Mouse (Mus musculus) limb, embryonic 13.5 days (tissue): ENCODE results near the gene Galnt2. TPM values are rescaled to one million over a fixed set of nuclear protein-coding genes. Genes with fewer than 3 reads are reported as not detected.

Source experiments
- ATAC-seq: fragments of 200-750 bp; cut with Nextera tagmentation; 2 replicates; pipeline ENCODE4 v1.8.0; 2017; ENCODE audit warnings: low read depth, moderate number of reproducible peaks, moderate TSS enrichment; ENCODE audit not compliant: low FRiP score
- H3K27ac ChIP-seq: fragments of 300-500 bp; sonication (generic); 2 replicates; pipeline ENCODE4 v1.5.1; 2015; ENCODE audit warnings: inconsistent platforms, mild to moderate bottlenecking, moderate library complexity
- H3K27me3 ChIP-seq: fragments of 300-500 bp; sonication (generic); 2 replicates; pipeline ENCODE4 v1.6.1; 2015; ENCODE audit warnings: mild to moderate bottlenecking, inconsistent platforms
- H3K36me3 ChIP-seq: fragments of 300-500 bp; sonication (generic); 2 replicates; pipeline ENCODE4 v1.6.1; 2015; ENCODE audit warnings: inconsistent platforms, mild to moderate bottlenecking, moderate library complexity
- H3K4me1 ChIP-seq: fragments of 300-500 bp; sonication (generic); 2 replicates; pipeline ENCODE4 v1.6.1; 2015; ENCODE audit warnings: inconsistent platforms
- H3K4me2 ChIP-seq: fragments of 300-500 bp; sonication (generic); replicated peaks from 2 replicates; pipeline ENCODE4 v1.6.1; 2015; ENCODE audit warnings: inconsistent platforms, mild to moderate bottlenecking, moderate library complexity
- H3K4me3 ChIP-seq: fragments of 300-500 bp; sonication (generic); 2 replicates; pipeline ENCODE4 v1.5.1; 2015; ENCODE audit warnings: moderate library complexity, mild to moderate bottlenecking, inconsistent platforms
- H3K9ac ChIP-seq: fragments of 300-500 bp; sonication (generic); 2 replicates; pipeline ENCODE4 v1.6.1; 2015; ENCODE audit warnings: mild to moderate bottlenecking, inconsistent platforms
- H3K9me3 ChIP-seq: fragments of 300-500 bp; sonication (generic); 2 replicates; pipeline ENCODE4 v1.6.1; 2016; ENCODE audit warnings: inconsistent platforms
- WGBS: fragments of 180-500 bp; shearing (Covaris S2); methylation state at CpG from one replicate; pipeline ENCODE4 v1.1.7; 2015; 5-methylcytosine and 5-hydroxymethylcytosine counted together
- polyA plus RNA-seq: library from polyadenylated mRNA; unstranded; fragments of >200 nt; fragmentation: Nextera tagmentation; extraction: Ambion mirVana; gene quantifications from 2 replicates; pipeline ENCODE4 v1.2.1, GENCODE M21; 2015

Galnt2 gene
- polyA plus RNA-seq, 1 experiment from 2014 or later, result 48.0 TPM

DNA sequence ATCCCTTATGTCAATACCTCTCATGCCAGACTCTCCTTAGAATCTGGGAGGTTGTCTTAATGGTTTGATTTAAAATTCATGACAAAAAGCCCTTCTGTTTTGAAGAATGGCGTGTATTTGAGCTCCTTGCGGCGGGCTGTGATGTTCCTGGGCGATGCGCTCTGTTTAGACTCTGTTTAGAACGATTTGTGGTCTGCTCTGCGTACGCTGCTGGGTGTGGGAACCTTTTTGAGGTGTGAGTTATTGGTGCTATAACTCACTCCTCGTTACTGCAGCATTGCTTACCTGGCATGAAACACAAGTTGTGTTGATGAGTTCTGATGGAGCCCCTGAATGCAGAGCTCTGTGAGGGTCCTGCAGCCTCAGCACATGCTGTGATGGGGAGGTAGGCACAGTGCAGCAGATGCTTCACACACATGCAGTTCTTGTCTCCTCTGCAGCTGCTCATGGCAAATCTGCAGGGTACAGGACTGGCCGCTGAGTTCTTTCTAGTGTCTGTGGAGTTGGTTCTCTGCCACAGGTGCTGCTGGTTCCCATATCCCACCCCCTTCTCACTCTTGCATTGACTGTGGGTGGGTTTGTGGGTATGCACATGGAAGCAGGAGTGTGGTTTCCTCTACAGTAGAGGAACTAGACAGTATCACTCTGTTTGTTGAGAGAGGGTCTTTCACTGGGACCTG is 43.4 kb downstream of the Galnt2 start:
- Histone ChIP-seq H3K4me3 (no peak overlapping the region), H3K36me3 (peaks cover 11% of the 10 kb centered on the region), H3K4me1 (peaks cover 56% of the 10 kb centered on the region), H3K9me3 (no peaks in the 10 kb centered on the region), H3K9ac (no peak overlapping the region), H3K27ac (peak overlapping the region; percentile 48; the same call in 1 of the 2 replicates), H3K4me2 (no peak overlapping the region), H3K27me3 (no peaks in the 10 kb centered on the region)
- 53% methylated on average over 10 of the region's 10 CpGs for WGBS
- no peak for ATAC-seq

DNA sequence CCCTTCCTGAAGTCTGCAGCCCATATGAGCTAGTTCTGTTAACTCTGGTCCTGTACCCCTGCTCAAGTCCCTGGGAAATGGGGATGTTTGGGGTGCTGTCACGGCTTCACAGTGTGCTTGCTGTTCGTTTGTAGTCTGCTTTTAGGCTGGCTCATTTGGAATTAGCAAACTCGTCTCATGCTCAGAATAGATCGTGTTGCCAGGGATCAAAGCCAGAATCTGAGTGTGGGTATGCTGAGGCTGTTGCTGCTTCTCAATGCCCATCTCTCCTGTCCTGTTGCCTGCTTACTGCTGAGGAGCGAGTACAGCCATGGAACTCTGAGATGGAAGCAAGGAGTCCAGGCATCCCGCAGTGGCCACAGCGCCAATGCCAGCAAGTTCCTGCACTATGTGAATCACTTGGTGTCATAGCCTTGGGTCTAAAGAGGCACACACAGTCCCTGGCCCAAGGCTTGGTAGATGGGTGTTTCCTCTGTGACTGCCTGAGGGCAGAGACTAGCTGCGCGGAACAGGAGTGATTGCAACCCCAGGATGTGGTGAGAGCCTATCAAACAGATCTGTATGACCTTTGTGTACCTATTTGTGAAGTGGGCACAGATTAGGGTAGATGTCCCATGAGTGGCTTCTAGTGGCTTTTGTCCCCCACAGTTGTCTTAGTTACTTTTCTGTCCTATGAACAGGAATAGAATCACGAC is 44.3 kb downstream of the Galnt2 start:
- H3K9ac ChIP-seq, result no peak overlapping the region
- peaks cover 47% of the 10 kb centered on the region for H3K4me1 ChIP-seq
- H3K36me3 ChIP-seq, result peaks cover 11% of the 10 kb centered on the region
- H3K4me2 ChIP-seq, result no peak overlapping the region
- 92% methylated on average over 10 of the region's 10 CpGs for WGBS
- ATAC-seq, result no peak
- H3K9me3 ChIP-seq, result no peaks in the 10 kb centered on the region
- H3K27ac ChIP-seq, result no peak overlapping the region
- no peak overlapping the region for H3K4me3 ChIP-seq
- no peaks in the 10 kb centered on the region for H3K27me3 ChIP-seq

DNA sequence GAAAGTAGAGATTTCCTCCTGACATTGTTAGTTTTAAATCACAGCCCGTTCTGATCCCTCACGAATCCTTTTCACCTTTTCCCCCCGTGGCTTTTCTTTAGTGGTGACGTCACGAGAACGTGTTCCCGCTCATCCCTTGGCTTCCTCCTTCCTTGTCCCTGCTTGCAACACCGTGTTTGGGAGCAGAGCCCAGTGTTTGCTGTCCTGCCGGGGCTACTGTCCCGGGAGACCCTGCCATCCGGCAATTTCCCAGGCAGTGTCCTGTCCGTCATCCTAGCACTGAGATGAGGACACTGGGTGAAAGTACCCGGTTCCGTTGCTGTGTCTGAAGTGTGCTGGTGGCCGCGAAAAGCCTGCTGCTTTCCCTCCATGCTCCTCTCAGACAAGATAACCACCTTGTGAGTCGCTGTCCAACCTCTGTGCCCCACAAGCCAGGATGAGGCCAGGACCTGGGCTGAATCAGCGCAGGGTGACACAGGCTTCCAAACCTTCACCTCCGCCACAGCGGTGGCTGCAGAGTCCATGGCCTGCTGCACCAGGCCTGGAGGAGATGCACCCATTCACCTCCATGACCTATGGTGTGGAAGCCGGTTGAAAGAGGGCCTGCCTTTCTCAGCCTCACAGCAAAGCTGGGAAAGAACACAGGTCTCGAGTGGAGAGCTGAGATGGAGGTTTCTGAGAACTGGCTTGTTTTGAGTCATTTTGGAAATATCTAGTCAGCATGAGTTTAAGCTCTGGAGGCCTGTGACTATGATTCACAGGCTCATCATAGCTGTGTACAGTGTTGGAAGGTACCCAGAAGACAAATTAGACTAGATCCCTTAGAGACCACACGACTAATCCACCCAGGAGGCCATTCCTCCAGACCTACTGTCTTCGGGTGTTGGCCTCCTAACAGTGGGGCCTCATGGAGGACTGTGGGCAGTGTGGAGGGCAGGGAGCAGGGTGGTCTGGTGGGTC is 47.0 kb downstream of the Galnt2 start:
- H3K36me3 ChIP-seq, result peaks cover 11% of the 10 kb centered on the region
- H3K4me1 ChIP-seq, result peaks cover 38% of the 10 kb centered on the region
- no peaks in the 10 kb centered on the region for H3K9me3 ChIP-seq
- no peak for ATAC-seq
- no peak overlapping the region for H3K4me3 ChIP-seq
- H3K27me3 ChIP-seq, result no peaks in the 10 kb centered on the region
- no peak overlapping the region for H3K9ac ChIP-seq
- H3K4me2 ChIP-seq, result no peak overlapping the region
- no peak overlapping the region for H3K27ac ChIP-seq
- 79% methylated on average over 24 of the region's 24 CpGs for WGBS

DNA sequence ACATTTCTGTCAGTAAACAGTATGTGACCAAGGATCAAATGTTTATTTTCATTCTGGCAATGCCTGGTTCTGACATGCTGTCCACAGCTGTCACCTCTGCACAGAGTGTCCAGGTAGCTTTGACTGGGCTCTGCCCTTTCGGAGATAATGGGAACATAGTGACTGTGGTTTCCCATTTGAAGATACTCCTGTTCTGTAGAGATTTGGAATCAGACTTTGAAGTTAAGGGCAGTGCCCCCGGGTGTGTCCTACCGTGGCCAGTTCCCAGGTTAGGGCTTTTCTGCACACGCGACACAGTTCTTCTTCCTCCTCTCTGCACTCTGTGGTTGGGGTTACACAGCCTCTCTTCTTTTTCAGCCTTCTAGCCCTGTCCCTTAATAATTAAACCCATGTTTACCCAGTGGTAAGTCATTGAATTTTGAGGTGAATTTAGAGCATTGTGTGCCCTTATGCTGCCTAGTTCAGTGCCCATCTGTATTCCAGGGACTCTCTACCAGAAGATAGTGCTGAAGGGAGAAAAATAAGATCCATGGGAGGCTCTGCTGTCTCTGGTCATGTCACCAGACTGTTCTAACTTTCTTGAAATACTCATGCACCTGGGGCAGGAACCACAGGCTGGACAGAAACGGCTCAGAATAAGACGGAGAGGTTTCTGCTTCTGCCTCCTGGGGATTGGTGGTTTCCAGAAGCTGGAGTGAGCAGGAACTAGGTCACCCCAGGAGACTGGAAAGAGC is 47.9 kb downstream of the Galnt2 start:
- Histone ChIP-seq H3K27ac (no peak overlapping the region), H3K9ac (no peak overlapping the region), H3K4me2 (no peak overlapping the region), H3K4me3 (no peak overlapping the region), H3K4me1 (peaks cover 38% of the 10 kb centered on the region), H3K9me3 (no peaks in the 10 kb centered on the region), H3K36me3 (peaks cover 11% of the 10 kb centered on the region), H3K27me3 (no peaks in the 10 kb centered on the region)
- no peak for ATAC-seq
- 82% methylated on average over 7 of the region's 7 CpGs for WGBS

DNA sequence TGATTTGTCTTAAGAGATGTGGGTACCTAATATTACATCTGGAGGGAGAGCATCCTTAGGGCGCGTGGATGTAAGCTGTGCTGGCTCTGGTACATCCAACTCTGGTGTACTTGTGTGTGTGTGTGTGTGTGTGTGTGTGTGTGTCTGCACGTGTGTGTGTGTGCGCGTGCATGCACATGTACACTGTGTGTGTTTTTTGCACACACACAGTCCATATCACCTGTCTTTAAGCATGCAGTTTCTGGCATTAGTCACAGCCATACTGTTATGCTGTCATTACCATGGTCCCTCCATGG is 48.4 kb downstream of the Galnt2 start:
- H3K9me3 ChIP-seq, result no peaks in the 10 kb centered on the region
- ATAC-seq, result no peak
- 100% methylated on average over 5 of the region's 5 CpGs for WGBS
- no peaks in the 10 kb centered on the region for H3K27me3 ChIP-seq
- peaks cover 38% of the 10 kb centered on the region for H3K4me1 ChIP-seq
- no peak overlapping the region for H3K9ac ChIP-seq
- no peak overlapping the region for H3K4me2 ChIP-seq
- no peak overlapping the region for H3K27ac ChIP-seq
- no peak overlapping the region for H3K4me3 ChIP-seq
- peaks cover 11% of the 10 kb centered on the region for H3K36me3 ChIP-seq

DNA sequence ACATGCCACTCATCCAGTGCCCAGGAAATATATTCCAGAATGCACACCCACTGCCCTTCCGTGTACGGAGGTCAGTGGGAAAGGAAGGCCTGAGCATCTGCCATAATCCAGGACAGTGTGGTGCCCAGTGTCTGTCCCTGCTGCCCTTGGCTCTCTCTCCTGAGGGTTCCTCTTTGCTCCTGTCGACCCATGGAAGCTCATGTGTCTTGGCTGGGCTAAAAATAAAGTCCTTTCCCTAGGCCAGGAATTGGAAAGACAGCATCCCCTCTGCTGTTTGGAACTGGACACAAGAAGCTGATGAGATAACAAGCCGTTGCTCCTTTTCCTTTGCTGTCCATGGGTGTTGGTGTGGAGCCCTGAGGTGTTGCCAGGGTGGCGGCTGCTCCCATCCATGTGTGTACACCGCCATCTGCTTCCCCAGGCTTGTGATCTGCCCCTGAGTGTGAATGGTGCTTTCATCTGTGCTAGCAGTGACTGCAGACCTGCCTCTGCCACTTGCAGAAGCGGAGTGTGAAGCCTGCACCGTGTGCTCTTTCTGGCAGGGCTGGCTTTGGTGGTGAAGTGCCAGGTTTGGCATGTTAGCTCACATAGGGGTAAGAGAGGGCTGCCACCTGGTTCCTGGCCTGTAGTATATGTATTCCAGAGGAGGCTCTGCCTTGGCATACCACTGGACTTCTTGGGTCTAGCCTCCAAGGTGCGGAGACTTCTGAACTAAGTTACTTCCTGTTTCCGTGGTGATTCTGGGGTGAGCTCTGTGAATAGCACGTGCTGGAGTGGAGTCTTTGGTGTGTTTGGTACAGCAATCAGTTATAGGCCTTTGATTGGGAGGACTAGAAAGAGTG is 50.7 kb downstream of the Galnt2 start:
- WGBS, result 75% methylated on average over 11 of the region's 11 CpGs
- no peaks in the 10 kb centered on the region for H3K9me3 ChIP-seq
- no peak for ATAC-seq
- no peak overlapping the region for H3K9ac ChIP-seq
- H3K27ac ChIP-seq, result no peak overlapping the region
- H3K27me3 ChIP-seq, result no peaks in the 10 kb centered on the region
- H3K4me2 ChIP-seq, result no peak overlapping the region
- no peak overlapping the region for H3K4me3 ChIP-seq
- H3K36me3 ChIP-seq, result no peaks in the 10 kb centered on the region
- peaks cover 55% of the 10 kb centered on the region for H3K4me1 ChIP-seq

DNA sequence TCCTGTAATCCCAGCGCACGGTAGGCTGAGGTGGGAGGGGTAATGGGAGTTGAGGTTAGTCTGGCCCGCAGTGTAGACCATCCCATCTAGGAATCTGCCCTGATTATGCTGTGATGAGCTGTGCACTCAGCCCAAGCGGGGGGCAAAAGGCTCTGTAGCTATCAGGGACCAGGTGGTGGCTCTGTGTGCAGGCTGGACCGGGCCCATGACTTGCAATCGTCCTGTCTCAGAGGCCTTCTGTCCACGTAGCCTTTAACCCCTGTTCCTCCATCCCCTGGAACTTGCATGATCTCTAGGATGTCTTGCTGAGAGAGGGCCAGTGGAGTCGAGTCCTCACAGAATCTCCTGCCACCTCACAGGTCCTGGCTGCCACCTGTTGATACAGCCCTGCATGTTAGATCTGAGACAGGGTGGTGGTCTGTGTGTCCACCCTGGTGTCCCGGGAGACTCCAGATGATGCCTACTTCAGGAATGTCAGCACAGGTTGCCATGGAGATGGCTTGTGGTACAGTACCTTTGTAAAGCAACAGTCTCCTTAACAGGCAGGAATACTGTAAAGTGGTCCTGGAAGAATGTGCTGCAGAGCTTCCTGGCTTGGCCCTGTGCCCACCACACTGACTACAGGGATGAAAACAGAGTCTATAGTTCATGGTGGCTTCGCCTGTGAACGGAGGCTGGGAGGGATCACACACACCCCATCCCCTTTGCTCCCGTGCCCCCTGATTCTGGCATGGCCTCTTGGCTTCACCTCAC is 51.9 kb downstream of the Galnt2 start:
- H3K4me3 ChIP-seq, result no peak overlapping the region
- H3K27ac ChIP-seq, result peak overlapping the region; percentile 67; the same call in 1 of the 2 replicates
- no peaks in the 10 kb centered on the region for H3K9me3 ChIP-seq
- 73% methylated on average over 12 of the region's 12 CpGs for WGBS
- no peaks in the 10 kb centered on the region for H3K36me3 ChIP-seq
- no peaks in the 10 kb centered on the region for H3K27me3 ChIP-seq
- peaks cover 58% of the 10 kb centered on the region for H3K4me1 ChIP-seq
- H3K9ac ChIP-seq, result no peak overlapping the region
- H3K4me2 ChIP-seq, result 0 out of 2 replicates have a peak overlapping the region, but pooled peaks have one; percentile 7
- peak; percentile 29; the same call in 1 of the 2 replicates for ATAC-seq

DNA sequence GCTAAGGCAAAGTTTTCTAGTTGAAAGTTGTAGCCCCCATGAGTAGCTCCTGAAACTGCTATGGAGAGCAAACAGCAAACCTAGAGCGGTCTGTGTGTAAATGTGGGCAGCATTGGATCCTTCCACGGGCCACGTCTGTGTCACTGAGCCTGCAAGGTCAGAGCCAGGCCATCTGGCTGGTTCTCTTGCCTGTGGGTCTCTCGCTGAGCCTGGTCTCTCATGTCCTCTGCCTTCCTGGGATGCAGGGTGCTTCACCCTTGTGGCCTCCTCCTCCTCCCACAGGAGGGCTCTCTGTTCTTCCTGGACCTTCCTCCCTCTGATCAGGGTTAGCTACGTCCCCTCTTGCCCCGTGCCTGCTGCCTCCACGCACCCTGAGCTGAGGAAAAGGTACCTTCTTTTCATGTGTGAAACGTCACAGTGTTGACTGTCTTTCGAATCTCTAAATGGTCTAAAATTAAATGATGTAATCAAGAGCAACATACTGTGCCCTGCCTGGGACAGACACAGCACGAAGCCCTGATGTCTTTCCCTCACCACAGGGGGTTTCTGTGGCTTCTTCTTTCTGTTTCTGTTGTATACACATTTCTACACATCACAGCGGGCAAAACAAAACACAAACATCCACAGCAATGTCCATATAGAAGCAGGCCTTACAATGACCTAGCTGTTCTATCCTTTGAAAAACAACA is 52.6 kb downstream of the Galnt2 start:
- Histone ChIP-seq H3K36me3 (no peaks in the 10 kb centered on the region), H3K4me2 (0 out of 2 replicates have a peak overlapping the region, but pooled peaks have one; percentile 7), H3K4me1 (peaks cover 54% of the 10 kb centered on the region), H3K9me3 (no peaks in the 10 kb centered on the region), H3K9ac (peak overlapping the region; percentile 35), H3K4me3 (no peak overlapping the region), H3K27me3 (no peaks in the 10 kb centered on the region), H3K27ac (peak overlapping the region; percentile 67; the same call in 1 of the 2 replicates)
- WGBS, result 61% methylated on average over 11 of the region's 11 CpGs
- no peak for ATAC-seq

DNA sequence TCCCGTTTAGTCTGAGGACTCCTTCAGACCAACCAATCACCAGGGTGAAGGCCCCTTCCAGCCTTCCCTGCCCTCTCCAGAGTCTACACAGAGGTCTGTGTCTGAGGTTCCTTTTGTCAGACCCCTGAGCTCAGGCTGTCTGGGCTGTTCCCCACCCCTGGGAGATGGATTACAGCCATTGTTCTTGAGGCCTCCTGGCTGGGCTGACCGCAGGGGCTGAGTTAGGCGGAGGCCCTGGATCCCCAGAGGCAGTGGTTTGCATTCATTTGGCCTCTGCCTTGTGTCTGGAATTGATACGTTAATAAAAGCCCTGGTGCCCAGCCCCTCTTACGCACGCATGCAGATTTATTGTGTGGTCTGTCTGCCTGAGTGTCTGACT is 53.1 kb downstream of the Galnt2 start:
- Histone ChIP-seq H3K9ac (no peak overlapping the region; the same call in 1 of the 2 replicates), H3K4me1 (peaks cover 55% of the 10 kb centered on the region)
- 15% methylated on average over 6 of the region's 6 CpGs for WGBS

DNA sequence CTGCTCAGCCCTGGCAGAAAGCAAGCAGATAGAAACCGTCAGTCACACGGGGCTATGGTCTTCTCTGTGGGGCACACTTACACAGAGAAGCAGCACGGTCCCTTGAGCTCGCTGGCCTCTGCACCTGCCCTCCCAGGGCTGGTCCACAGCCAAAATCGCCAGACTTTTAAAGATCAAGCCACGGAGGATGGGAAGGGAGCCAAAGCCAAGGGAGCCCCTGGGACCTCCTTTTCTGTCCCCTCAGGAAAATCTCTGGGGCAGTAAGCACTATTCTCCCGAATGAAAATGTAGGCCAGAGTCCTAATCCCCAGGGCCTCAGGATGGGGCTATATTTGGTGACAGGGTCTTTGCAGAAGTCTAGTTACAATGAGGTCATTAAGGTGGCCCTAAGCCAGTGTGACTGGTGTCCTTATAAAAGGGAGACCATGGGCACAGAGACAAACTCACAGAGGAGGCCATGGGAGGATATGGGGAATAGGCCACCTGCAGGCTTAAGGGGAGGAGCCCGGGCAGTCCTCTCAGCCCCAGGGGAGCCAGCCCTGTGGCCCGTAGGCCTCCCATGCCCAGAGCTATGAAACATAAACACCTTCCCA is 53.9 kb downstream of the Galnt2 start:
- no peak overlapping the region for H3K9ac ChIP-seq
- H3K27me3 ChIP-seq, result no peaks in the 10 kb centered on the region
- H3K4me3 ChIP-seq, result no peak overlapping the region
- ATAC-seq, result no peak
- 51% methylated on average over 9 of the region's 9 CpGs for WGBS
- H3K36me3 ChIP-seq, result no peaks in the 10 kb centered on the region
- no peaks in the 10 kb centered on the region for H3K9me3 ChIP-seq
- peak overlapping the region; percentile 67; the same call in 1 of the 2 replicates for H3K27ac ChIP-seq
- no peak overlapping the region for H3K4me2 ChIP-seq
- H3K4me1 ChIP-seq, result peaks cover 55% of the 10 kb centered on the region

More for the DNA sequence above, 53.1 kb downstream of the Galnt2 start:
- no peaks in the 10 kb centered on the region for H3K36me3 ChIP-seq
- no peak overlapping the region for H3K4me3 ChIP-seq
- ATAC-seq, result no peak
- H3K27ac ChIP-seq, result peak overlapping the region; percentile 67; the same call in 1 of the 2 replicates
- no peaks in the 10 kb centered on the region for H3K9me3 ChIP-seq
- no peak overlapping the region for H3K4me2 ChIP-seq
- H3K27me3 ChIP-seq, result no peaks in the 10 kb centered on the region
